ENCODE assay signal across 10 mouse cellular contexts in genomic region chr5:103680381-103680780, GRCm38 (mm10). TPM values are rescaled to one million over a fixed set of nuclear protein-coding genes. Genes with fewer than 3 reads are reported as not detected.
DNase-seq lines count a peak whose midpoint lies in the region; ATAC-seq and TF ChIP-seq lines count a peak whose summit lies in the region.
"Had no signal": no experiment of that assay in that cellular context is flagged by ENCODE, and none has a peak within 500 bp of the region (broad histone marks: within the 10 kb centered on the region; RNA-seq: fewer than 3 reads in every experiment).

No protein-coding gene starts in this region.

- peak; percentile 74 for DNase-seq in hindbrain, embryonic 10.5 days (ENCODE audit: low spot score)
- peak; percentile 85 for DNase-seq in R1 (ENCODE audit: low read depth, low spot score)
- DNase-seq in cerebellum, postnatal 10 days: peak; percentile 79 to 81
- peak; percentile 78 to 84 for DNase-seq in layer of hippocampus, adult 2 months (ENCODE audit: low spot score in 2 of 2)
- peak; percentile 80 for DNase-seq in lung, postnatal 0 days (ENCODE audit: low spot score)
- peak; percentile 61 to 78 for DNase-seq in spleen, adult 2 months (ENCODE audit: low read depth in 1 of 2, low spot score in 2 of 2)

- H3K27ac ChIP-seq in hindbrain, embryonic 10.5 days: no peak overlapping the region
- H3K27ac ChIP-seq in hindbrain, embryonic 13.5 days: no peak overlapping the region
- H3K27ac ChIP-seq in layer of hippocampus, adult 2 months: no peak overlapping the region
- H3K27ac ChIP-seq in lung, postnatal 0 days (ENCODE audit: low read length): no peak overlapping the region
- H3K27ac ChIP-seq in spleen, adult 2 months (ENCODE audit: insufficient read depth, low read length): no peak overlapping the region
- H3K27ac ChIP-seq: lung, embryonic 15.5 days had no signal

- peak; percentile 94 for TF ChIP-seq CTCF in layer of hippocampus, adult 2 months (conservative IDR thresholded peaks at IDR 0.05)
- peak; percentile 96 for TF ChIP-seq CTCF in lung, postnatal 0 days (IDR thresholded peaks at IDR 0.05)
- peak; percentile 85; the same call in 1 of the 2 replicates for TF ChIP-seq CTCF in spleen, adult 2 months (IDR thresholded peaks at IDR 0.05; ENCODE audit: extremely low read depth, insufficient read depth, insufficient read length, insufficient replicate concordance)

- no peak for TF ChIP-seq POLR2A in spleen, adult 2 months (IDR thresholded peaks at IDR 0.05; ENCODE audit: low read depth, low read length)

- no peaks in the 10 kb centered on the region for H3K9me3 ChIP-seq in hindbrain, embryonic 10.5 days
- no peaks in the 10 kb centered on the region for H3K9me3 ChIP-seq in hindbrain, embryonic 13.5 days
- no peaks in the 10 kb centered on the region for H3K9me3 ChIP-seq in lung, postnatal 0 days (ENCODE audit: low read length)
- H3K9me3 ChIP-seq: lung, embryonic 15.5 days had no signal

- no peaks in the 10 kb centered on the region for H3K36me3 ChIP-seq in hindbrain, embryonic 10.5 days
- no peaks in the 10 kb centered on the region for H3K36me3 ChIP-seq in hindbrain, embryonic 13.5 days
- no peaks in the 10 kb centered on the region for H3K36me3 ChIP-seq in lung, postnatal 0 days (ENCODE audit: insufficient read depth, low read length)
- H3K36me3 ChIP-seq in spleen, adult 2 months (ENCODE audit: control insufficient read depth, insufficient read depth, low read length): no peaks in the 10 kb centered on the region
- H3K36me3 ChIP-seq: lung, embryonic 15.5 days had no signal

- H3K4me3 ChIP-seq in hindbrain, embryonic 10.5 days: no peak overlapping the region
- no peak overlapping the region for H3K4me3 ChIP-seq in hindbrain, embryonic 13.5 days
- no peak overlapping the region for H3K4me3 ChIP-seq in layer of hippocampus, adult 2 months
- H3K4me3 ChIP-seq in lung, postnatal 0 days (ENCODE audit: low read depth, low read length): no peak overlapping the region
- no peak overlapping the region for H3K4me3 ChIP-seq in spleen, adult 2 months (ENCODE audit: extremely low read depth, insufficient read depth, insufficient read length)
- H3K4me3 ChIP-seq: lung, embryonic 15.5 days had no signal

- TF ChIP-seq EP300 in lung, postnatal 0 days (IDR thresholded peaks at IDR 0.05): peak; percentile 52; the same call in 1 of the 2 replicates

- H3K9ac ChIP-seq in hindbrain, embryonic 13.5 days: no peak overlapping the region
- no peak overlapping the region for H3K9ac ChIP-seq in lung, postnatal 0 days (replicated peaks; ENCODE audit: low read depth)
- H3K9ac ChIP-seq: lung, embryonic 15.5 days had no signal

- H3K27me3 ChIP-seq in hindbrain, embryonic 10.5 days (ENCODE audit: insufficient read depth, poor library complexity, severe bottlenecking): no peaks in the 10 kb centered on the region
- no peaks in the 10 kb centered on the region for H3K27me3 ChIP-seq in hindbrain, embryonic 13.5 days
- no peaks in the 10 kb centered on the region for H3K27me3 ChIP-seq in lung, postnatal 0 days (replicated peaks; ENCODE audit: insufficient read depth, low read length)
- no peaks in the 10 kb centered on the region for H3K27me3 ChIP-seq in spleen, adult 2 months (ENCODE audit: control insufficient read depth, insufficient read depth, low read length)
- H3K27me3 ChIP-seq: lung, embryonic 15.5 days had no signal

- WGBS in hindbrain, embryonic 10.5 days: 44% methylated on average over 4 of the region's 4 CpGs
- WGBS in hindbrain, embryonic 13.5 days: 39% methylated on average over 4 of the region's 4 CpGs
- 45% methylated on average over 4 of the region's 4 CpGs for WGBS in lung, postnatal 0 days
- 37% methylated on average over 4 of the region's 4 CpGs for WGBS in spleen, adult 2 months

- no peak for ATAC-seq in hindbrain, embryonic 13.5 days (ENCODE audit: low FRiP score)
- ATAC-seq in granulocyte monocyte progenitor cell, adult 5-6 weeks (replicated peaks; ENCODE audit: poor library complexity, severe bottlenecking): peak; percentile 90
- ATAC-seq in lung, postnatal 0 days: peak; percentile 46; the same call in 1 of the 2 replicates

- H3K4me2 ChIP-seq in hindbrain, embryonic 13.5 days: no peak overlapping the region
- H3K4me2 ChIP-seq in lung, postnatal 0 days (replicated peaks; ENCODE audit: low read depth, low read length): no peak overlapping the region
- H3K4me2 ChIP-seq: lung, embryonic 15.5 days had no signal

- H3K4me1 ChIP-seq in hindbrain, embryonic 10.5 days (replicated peaks): no peaks in the 10 kb centered on the region
- H3K4me1 ChIP-seq in hindbrain, embryonic 13.5 days (replicated peaks): no peaks in the 10 kb centered on the region
- no peaks in the 10 kb centered on the region for H3K4me1 ChIP-seq in lung, postnatal 0 days (ENCODE audit: insufficient read depth, low read depth, low read length)
- no peaks in the 10 kb centered on the region for H3K4me1 ChIP-seq in spleen, adult 2 months (ENCODE audit: control insufficient read depth, insufficient read depth, insufficient read length)
- H3K4me1 ChIP-seq: lung, embryonic 15.5 days had no signal

RNA-seq across cellular contexts. Expression of gene Aff1, which starts 11.8 kb away (rescaled TPM):
- polyA plus RNA-seq in hindbrain, embryonic 10.5 days (2016; fragmentation: Nextera tagmentation; extraction: Ambion mirVana): 5.7 and 6.5 TPM in 2 replicates
- polyA plus RNA-seq in hindbrain, embryonic 13.5 days (2015; fragmentation: Nextera tagmentation; extraction: Ambion mirVana): 2.4 and 2.7 TPM in 2 replicates
- total RNA-seq in granulocyte monocyte progenitor cell, adult 5-6 weeks (2014; fragmentation: Nextera tagmentation): 93.5 and 127 TPM in 2 replicates
- total RNA-seq in granulocyte monocyte progenitor cell, adult 5-6 weeks (2017): 36.1 and 37.4 TPM in 2 replicates
- 10 to 100 TPM; 18.0 to 21.3 TPM for total RNA-seq in layer of hippocampus, adult 2 months (2021)
- polyA plus RNA-seq in lung, postnatal 0 days (2015; fragmentation: Nextera tagmentation; extraction: Ambion mirVana): 9.4 and 10.0 TPM in 2 replicates
- 15.2 and 16.2 TPM in 2 replicates for polyA plus RNA-seq in spleen, adult 2 months (2012; rRNA removed)

RNA-seq across cellular contexts. Expression of gene 1700016H13Rik, which starts 24.6 kb away (rescaled TPM):
- 0.40 and 0.64 TPM in 2 replicates for polyA plus RNA-seq in hindbrain, embryonic 10.5 days (2016; fragmentation: Nextera tagmentation; extraction: Ambion mirVana)
- 0.13 and 0.26 TPM in 2 replicates for polyA plus RNA-seq in hindbrain, embryonic 13.5 days (2015; fragmentation: Nextera tagmentation; extraction: Ambion mirVana)
- not detected in 2 replicates for total RNA-seq in granulocyte monocyte progenitor cell, adult 5-6 weeks (2014; fragmentation: Nextera tagmentation)
- 0.93 TPM in 1 of 2 replicates, not detected in the other for total RNA-seq in granulocyte monocyte progenitor cell, adult 5-6 weeks (2017)
- not detected for total RNA-seq in layer of hippocampus, adult 2 months (2021)
- 1.3 and 1.5 TPM in 2 replicates for polyA plus RNA-seq in lung, postnatal 0 days (2015; fragmentation: Nextera tagmentation; extraction: Ambion mirVana)
- polyA plus RNA-seq in spleen, adult 2 months (2012; rRNA removed): not detected in 2 replicates
- total RNA-seq: adrenal gland, postnatal 4 days had no signal

RNA-seq across cellular contexts. Expression of gene Slc10a6, which starts 51.2 kb away (rescaled TPM):
- polyA plus RNA-seq in hindbrain, embryonic 10.5 days (2016; fragmentation: Nextera tagmentation; extraction: Ambion mirVana): 0.15 and 0.25 TPM in 2 replicates
- polyA plus RNA-seq in hindbrain, embryonic 13.5 days (2015; fragmentation: Nextera tagmentation; extraction: Ambion mirVana): 0.30 and 0.43 TPM in 2 replicates
- total RNA-seq in granulocyte monocyte progenitor cell, adult 5-6 weeks (2014; fragmentation: Nextera tagmentation): not detected in 2 replicates
- total RNA-seq in granulocyte monocyte progenitor cell, adult 5-6 weeks (2017): not detected in 2 replicates
- under 1 TPM in 1 of 2 experiments, not detected in 1; 0.18 TPM for total RNA-seq in layer of hippocampus, adult 2 months (2021)
- 6.9 and 13.8 TPM in 2 replicates for polyA plus RNA-seq in lung, postnatal 0 days (2015; fragmentation: Nextera tagmentation; extraction: Ambion mirVana)
- polyA plus RNA-seq in spleen, adult 2 months (2012; rRNA removed): 0.90 and 0.99 TPM in 2 replicates
